Mouse (Mus musculus): ENCODE measurements around the gene Gm20388. TPM values are rescaled to one million over a fixed set of nuclear protein-coding genes. Genes with fewer than 3 reads are reported as not detected.

Gene Gm20388
- polyA plus RNA-seq, 1 experiment: 18.7 TPM

- TF ChIP-seq CTCF (IDR thresholded peaks at IDR 0.05; ENCODE audit: borderline replicate concordance, insufficient read depth, low read depth, low read length) (no peak), POLR2A (IDR thresholded peaks at IDR 0.05; ENCODE audit: borderline replicate concordance, insufficient read depth, low read length) (no peak)
- WGBS: 12% methylated on average over 6 of the region's 6 CpGs
- 0 out of 2 replicates have a peak overlapping the region, but pooled peaks have one; percentile 11 for H3K27ac ChIP-seq (ENCODE audit: insufficient read depth, low read length)
- H3K27me3 ChIP-seq (ENCODE audit: control insufficient read depth, insufficient read depth, low read length): no peaks in the 10 kb centered on the region; the same call in 1 of the 2 replicates
- DNase-seq: peak; percentile 45 to 78
- H3K4me1 ChIP-seq (ENCODE audit: control insufficient read depth, insufficient read depth, low read length): peaks cover 12% of the 10 kb centered on the region
- H3K4me3 ChIP-seq (replicated peaks; ENCODE audit: insufficient read depth, low read depth, low read length): no peak overlapping the region
Observed at GRCm38 (mm10) chr8:122554786-122555185, 2644.1 kb downstream of the Gm20388 start.

GRCm38 (mm10) chr8:122556030-122557009 is 2645.7 kb downstream of the Gm20388 start:
- TF ChIP-seq POLR2A (IDR thresholded peaks at IDR 0.05; ENCODE audit: borderline replicate concordance, insufficient read depth, low read length) (no peak), CTCF (IDR thresholded peaks at IDR 0.05; ENCODE audit: borderline replicate concordance, insufficient read depth, low read depth, low read length) (no peak)
- Histone ChIP-seq H3K27ac (ENCODE audit: insufficient read depth, low read length) (no peak overlapping the region), H3K4me1 (ENCODE audit: control insufficient read depth, insufficient read depth, low read length) (peaks cover 12% of the 10 kb centered on the region), H3K27me3 (ENCODE audit: control insufficient read depth, insufficient read depth, low read length) (no peaks in the 10 kb centered on the region; the same call in 1 of the 2 replicates), H3K4me3 (replicated peaks; ENCODE audit: insufficient read depth, low read depth, low read length) (no peak overlapping the region)
- whole genome bisulfite sequencing: 67% methylated on average over 12 of the region's 12 CpGs
- DNase-seq: peak in 1 of 2 experiments; percentile 17

- TF ChIP-seq POLR2A (IDR thresholded peaks at IDR 0.05; ENCODE audit: borderline replicate concordance, insufficient read depth, low read length) (no peak), CTCF (IDR thresholded peaks at IDR 0.05; ENCODE audit: borderline replicate concordance, insufficient read depth, low read depth, low read length) (no peak)
- H3K4me1 ChIP-seq (ENCODE audit: control insufficient read depth, insufficient read depth, low read length): peaks cover 12% of the 10 kb centered on the region
- H3K4me3 ChIP-seq (replicated peaks; ENCODE audit: insufficient read depth, low read depth, low read length): no peak overlapping the region
- no peak overlapping the region for H3K27ac ChIP-seq (ENCODE audit: insufficient read depth, low read length)
- DNase-seq: peak; percentile 42 to 67
- H3K27me3 ChIP-seq (ENCODE audit: control insufficient read depth, insufficient read depth, low read length): no peaks in the 10 kb centered on the region
- WGBS: 42% methylated on average over 10 of the region's 10 CpGs
Observed at GRCm38 (mm10) chr8:122557248-122558038, 2646.8 kb downstream of the Gm20388 start.

- Histone ChIP-seq H3K4me3 (replicated peaks; ENCODE audit: insufficient read depth, low read depth, low read length) (no peak overlapping the region), H3K27ac (ENCODE audit: insufficient read depth, low read length) (no peak overlapping the region), H3K27me3 (ENCODE audit: control insufficient read depth, insufficient read depth, low read length) (no peaks in the 10 kb centered on the region), H3K4me1 (ENCODE audit: control insufficient read depth, insufficient read depth, low read length) (peaks cover 12% of the 10 kb centered on the region)
- DNase-seq: peak; percentile 38 to 49
- 10% methylated on average over 12 of the region's 12 CpGs for WGBS
- TF ChIP-seq POLR2A (IDR thresholded peaks at IDR 0.05; ENCODE audit: borderline replicate concordance, insufficient read depth, low read length) (no peak), CTCF (IDR thresholded peaks at IDR 0.05; ENCODE audit: borderline replicate concordance, insufficient read depth, low read depth, low read length) (no peak)
Observed at GRCm38 (mm10) chr8:122558671-122559349, 2648.2 kb downstream of the Gm20388 start.

GRCm38 (mm10) chr8:122561199-122561598 is 2650.6 kb downstream of the Gm20388 start:
- Histone ChIP-seq H3K4me1 (ENCODE audit: control insufficient read depth, insufficient read depth, low read length) (peaks cover 4% of the 10 kb centered on the region), H3K4me3 (replicated peaks; ENCODE audit: insufficient read depth, low read depth, low read length) (no peak overlapping the region), H3K27ac (ENCODE audit: insufficient read depth, low read length) (no peak overlapping the region), H3K27me3 (ENCODE audit: control insufficient read depth, insufficient read depth, low read length) (no peaks in the 10 kb centered on the region)
- WGBS: 77% methylated on average over 5 of the region's 5 CpGs
- no peak for TF ChIP-seq CTCF (IDR thresholded peaks at IDR 0.05; ENCODE audit: borderline replicate concordance, insufficient read depth, low read depth, low read length)
- TF ChIP-seq POLR2A (IDR thresholded peaks at IDR 0.05; ENCODE audit: borderline replicate concordance, insufficient read depth, low read length): no peak
- no peak for DNase-seq

GRCm38 (mm10) chr8:122564363-122565352 is 2654.0 kb downstream of the Gm20388 start:
- H3K4me1 ChIP-seq (ENCODE audit: control insufficient read depth, insufficient read depth, low read length): peaks cover 12% of the 10 kb centered on the region
- no peak overlapping the region for H3K27ac ChIP-seq (ENCODE audit: insufficient read depth, low read length)
- H3K27me3 ChIP-seq (ENCODE audit: control insufficient read depth, insufficient read depth, low read length): no peaks in the 10 kb centered on the region
- H3K4me3 ChIP-seq (replicated peaks; ENCODE audit: insufficient read depth, low read depth, low read length): no peak overlapping the region
- TF ChIP-seq POLR2A (IDR thresholded peaks at IDR 0.05; ENCODE audit: borderline replicate concordance, insufficient read depth, low read length) (no peak), CTCF (IDR thresholded peaks at IDR 0.05; ENCODE audit: borderline replicate concordance, insufficient read depth, low read depth, low read length) (no peak)
- 88% methylated on average over 25 of the region's 25 CpGs for WGBS
- no peak for DNase-seq
